Mouse (Mus musculus) heart, postnatal 0 days (tissue): ENCODE results near the gene Elfn2.

Experiments used
- CTCF ChIP-seq: IDR thresholded peaks from 2 replicates; pipeline ENCODE4 v1.5.1; 2016; ENCODE audit warnings: antibody characterized with exemption, control low read depth, low read depth
- EP300 ChIP-seq: IDR thresholded peaks from 2 replicates; pipeline ENCODE4 v1.6.1; 2016; ENCODE audit warnings: antibody characterized with exemption, low read depth

DNA sequence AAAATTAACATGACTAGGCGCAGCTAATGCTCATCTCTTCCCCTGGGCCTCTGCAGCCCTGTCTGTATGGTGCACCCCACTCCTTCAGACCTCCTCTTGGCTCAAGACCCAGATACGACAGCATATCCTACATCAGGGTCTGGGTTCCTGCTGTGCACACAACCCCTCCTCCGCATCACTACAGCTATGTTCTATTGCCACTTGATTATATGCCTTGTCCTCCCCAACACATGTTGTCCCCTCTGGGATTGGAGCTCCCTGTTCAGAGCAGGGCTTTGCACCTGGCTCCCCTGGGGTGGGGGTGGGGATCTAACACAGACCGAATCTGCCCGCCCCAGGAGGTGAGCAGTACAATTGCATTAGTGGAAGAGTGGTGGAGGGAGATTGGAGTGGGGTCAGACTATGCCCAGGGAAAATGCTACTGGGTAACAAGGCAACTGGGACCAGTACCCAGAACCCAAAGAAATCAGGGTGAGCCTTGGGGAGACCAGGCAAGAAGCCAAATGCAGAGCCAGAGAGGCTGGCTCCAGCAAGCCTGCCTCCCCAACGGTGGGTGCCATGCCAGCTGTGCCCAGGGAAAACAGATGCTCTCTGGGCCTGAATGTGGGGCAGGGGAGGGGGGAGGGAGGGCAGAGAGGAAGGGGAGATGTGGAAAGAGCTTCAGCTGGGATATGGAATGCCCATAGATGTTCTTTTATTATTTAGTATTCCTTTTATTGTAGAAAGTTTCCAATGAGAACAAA is 32.2 kb upstream of the Elfn2 start:
- TF ChIP-seq EP300, result no peak
- TF ChIP-seq CTCF, result no peak
